Mouse (Mus musculus) cortical plate, adult 2 months (tissue): ENCODE data around the gene Gm30302.

Source experiments
- CTCF ChIP-seq: fragments of 200-500 bp; IDR thresholded peaks from 2 replicates; pipeline ENCODE4 v1.5.1; 2011; ENCODE audit warnings: mild to moderate bottlenecking, control low read depth, low read length; ENCODE audit not compliant: insufficient read depth; ENCODE audit errors: extremely low read depth
- POLR2A ChIP-seq: fragments of 200-500 bp; IDR thresholded peaks from 2 replicates; pipeline ENCODE4 v1.6.1; 2011; ENCODE audit warnings: mild to moderate bottlenecking, low read length, control low read depth; ENCODE audit not compliant: insufficient read depth; ENCODE audit errors: extremely low read depth

DNA sequence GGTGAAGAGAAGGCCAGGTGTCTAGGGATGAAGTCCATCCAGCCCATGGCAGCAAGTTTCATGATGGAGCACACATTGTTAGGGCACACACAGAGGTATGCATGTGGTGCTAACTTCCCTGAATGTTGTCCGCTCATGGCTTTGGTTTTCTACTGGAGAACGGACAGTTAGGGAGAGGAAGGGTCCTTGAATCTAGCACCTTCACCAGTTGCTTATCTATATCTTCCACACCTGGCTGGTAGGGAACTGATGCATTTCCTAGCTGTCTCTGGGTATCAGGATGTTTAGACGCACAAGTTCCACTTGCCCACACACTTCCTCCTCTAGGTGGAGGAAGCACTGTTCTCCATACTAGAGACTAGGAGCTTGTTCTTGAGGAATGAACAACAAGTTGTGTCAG is 46.9 kb upstream of the Gm30302 start:
- TF ChIP-seq CTCF (no peak), POLR2A (no peak)
